Mouse (Mus musculus): ENCODE measurements at regions not wholly inside any gene's neighbourhood (a gene's known extent, or its start where the extent isn't known, plus 50 kb on each side); places are given as distances from the start of the nearest gene placed in this dataset.

DNA sequence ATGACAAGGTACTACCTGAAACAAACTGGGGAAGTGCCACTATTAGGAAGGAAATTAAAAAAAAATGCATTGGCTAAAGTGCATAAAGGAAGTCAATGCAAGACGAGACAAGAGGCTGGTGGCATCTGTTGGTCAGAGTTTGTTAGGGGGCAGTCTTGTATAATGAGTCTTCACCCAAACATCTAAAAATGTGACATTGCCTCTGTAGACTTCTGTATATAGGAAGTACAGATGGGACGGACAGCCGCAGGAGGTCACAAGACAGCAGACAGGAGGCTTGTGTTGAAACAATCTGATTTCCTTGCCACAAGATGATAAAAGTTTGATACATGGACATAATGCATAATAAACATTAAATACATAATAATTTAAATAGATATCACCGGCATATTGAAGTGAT is 69.6 kb upstream of the Hk2 start:
- TF ChIP-seq CTCF (IDR thresholded peaks at IDR 0.05; ENCODE audit: borderline replicate concordance, insufficient read depth, low read depth, low read length) (no peak), POLR2A (IDR thresholded peaks at IDR 0.05; ENCODE audit: borderline replicate concordance, insufficient read depth, low read length) (no peak)

Measured in cerebellum, adult 2 months (tissue).